Mouse (Mus musculus) forebrain, embryonic 11.5 days (tissue): ENCODE measurements at regions not wholly inside any gene's neighbourhood (a gene's known extent, or its start where the extent isn't known, plus 50 kb on each side); places are given as distances from the start of the nearest gene placed in this dataset.

ENCODE experiments used
- ATAC-seq: fragments of 200-750 bp; cut with Nextera tagmentation; replicated peaks from 2 replicates; pipeline ENCODE4 v1.8.0; 2017; ENCODE audit warnings: moderate TSS enrichment; ENCODE audit not compliant: low FRiP score
- DNase-seq: peaks from one replicate; pipeline ENCODE4 v3.0.0-alpha.2; 2017; ENCODE audit warnings: low spot score
- H3K27ac ChIP-seq: fragments of 300-500 bp; sonication (generic); 2 replicates; pipeline ENCODE4 v1.5.1; 2014; ENCODE audit warnings: low read depth, low read length
- H3K27me3 ChIP-seq: fragments of 300-500 bp; sonication (generic); 2 replicates; pipeline ENCODE4 v1.6.1; 2014; ENCODE audit warnings: mild to moderate bottlenecking, low read length, mixed read lengths; ENCODE audit not compliant: control insufficient read depth, insufficient read depth
- H3K36me3 ChIP-seq: fragments of 300-500 bp; sonication (generic); 2 replicates; pipeline ENCODE4 v1.6.1; 2014; ENCODE audit warnings: mild to moderate bottlenecking, low read length, moderate library complexity, mixed read lengths; ENCODE audit not compliant: control insufficient read depth, insufficient read depth
- H3K4me1 ChIP-seq: fragments of 300-500 bp; sonication (generic); replicated peaks from 2 replicates; pipeline ENCODE4 v1.6.1; 2014; ENCODE audit warnings: low read length, mixed read lengths; ENCODE audit not compliant: control insufficient read depth, insufficient read depth
- H3K4me2 ChIP-seq: fragments of 300-500 bp; sonication (generic); 2 replicates; pipeline ENCODE4 v1.6.1; 2014; ENCODE audit warnings: low read depth, mild to moderate bottlenecking, low read length, moderate library complexity, mixed read lengths; ENCODE audit not compliant: severe bottlenecking
- H3K4me3 ChIP-seq: fragments of 300-500 bp; sonication (generic); 2 replicates; pipeline ENCODE4 v1.5.1; 2014; ENCODE audit warnings: low read depth, low read length
- H3K9ac ChIP-seq: fragments of 300-500 bp; sonication (generic); 2 replicates; pipeline ENCODE4 v1.6.1; 2014; ENCODE audit warnings: low read length
- H3K9me3 ChIP-seq: fragments of 300-500 bp; sonication (generic); 2 replicates; pipeline ENCODE4 v1.6.1; 2016; ENCODE audit warnings: low read length, mixed read lengths; ENCODE audit not compliant: control insufficient read depth
- WGBS: fragments of 180-500 bp; shearing (Covaris S2); extraction: QIAGEN DNeasy Blood & Tissue Kit; methylation state at CpG from one replicate; pipeline ENCODE4 v1.1.7; 2014; 5-methylcytosine and 5-hydroxymethylcytosine counted together

GRCm38 (mm10) chr2:109621595-109621994, 52.9 kb upstream of the Bdnf start:
- ATAC-seq (no peak), DNase-seq (no peak)
- no peaks in the 10 kb centered on the region for H3K36me3 ChIP-seq
- H3K9ac ChIP-seq: no peak overlapping the region
- no peaks in the 10 kb centered on the region for H3K27me3 ChIP-seq
- no peak overlapping the region for H3K27ac ChIP-seq
- no peaks in the 10 kb centered on the region for H3K9me3 ChIP-seq
- no peaks in the 10 kb centered on the region for H3K4me1 ChIP-seq
- H3K4me2 ChIP-seq: no peak overlapping the region
- 44% methylated on average over 9 of the region's 9 CpGs for WGBS
- H3K4me3 ChIP-seq: no peak overlapping the region
